Mouse (Mus musculus) thymus, postnatal 4 days (tissue): ENCODE results near the gene Slc7a15.
"Not testable (repeated sequence)": the region's sequence is repeated elsewhere in the genome, so short reads cannot be mapped to it uniquely, and the experiment has no call there.

Experiments
- DNase-seq: peaks from one replicate; pipeline ENCODE4 v3.0.0; 2021

The Slc7a15 gene

GRCm38 (mm10) chr12:8598966-8599365 is at the start of gene Slc7a15:
Slc7a15 (minus strand) TSS chr12:8599066.
- DNase-seq, result not testable (repeated sequence)

- not testable (repeated sequence) for DNase-seq
Observed at GRCm38 (mm10) chr12:8648211-8648610, 49.3 kb upstream of the Slc7a15 start.

- DNase-seq, result no peak
Observed at GRCm38 (mm10) chr12:8641425-8641735, 42.5 kb upstream of the Slc7a15 start.

- peak; percentile 99 for DNase-seq
Observed at GRCm38 (mm10) chr12:8640711-8641424, 42.0 kb upstream of the Slc7a15 start.

DNA sequence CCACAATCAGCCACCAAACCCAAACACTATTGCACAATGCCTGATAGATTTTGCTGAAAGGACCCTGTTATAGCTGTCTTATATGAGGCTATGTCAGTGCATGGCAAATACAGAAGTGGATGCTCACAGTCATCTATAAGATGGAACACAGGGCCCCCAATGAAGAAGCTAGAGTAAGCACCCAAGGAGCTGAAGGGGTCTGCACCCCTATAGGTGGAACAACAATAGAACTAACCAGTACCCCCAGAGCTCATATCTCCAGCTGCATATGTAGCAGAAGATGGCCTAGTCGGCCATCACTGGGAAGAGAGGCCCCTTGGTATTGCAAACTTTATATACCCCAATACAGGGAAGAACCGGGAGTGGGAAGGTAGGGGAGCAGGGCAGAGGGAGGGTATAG is 41.3 kb upstream of the Slc7a15 start:
- DNase-seq, result not testable (repeated sequence)

- peak; percentile 93 for DNase-seq
Observed at GRCm38 (mm10) chr12:8638411-8639087, 39.7 kb upstream of the Slc7a15 start.

GRCm38 (mm10) chr12:8636945-8637344 is 38.1 kb upstream of the Slc7a15 start:
- DNase-seq, result no peak

DNA sequence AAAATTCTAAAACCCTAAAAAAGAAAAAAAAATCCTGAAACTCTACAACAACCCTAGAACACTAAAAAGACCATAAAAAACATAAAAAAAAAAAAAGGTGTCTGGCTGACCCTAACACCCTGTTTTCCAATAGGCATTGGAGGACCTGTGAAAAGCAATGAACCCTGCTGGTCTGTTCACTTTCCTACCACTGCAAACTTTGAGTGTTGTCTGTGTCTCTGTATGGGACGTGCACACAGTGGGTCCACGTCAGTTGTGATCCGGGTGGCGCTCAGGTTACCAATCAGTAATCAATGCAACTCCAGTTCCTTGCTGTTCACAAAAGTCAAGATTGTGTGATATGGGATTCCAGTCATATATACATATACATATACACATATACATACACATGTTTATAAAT is 36.7 kb upstream of the Slc7a15 start:
- no peak for DNase-seq

DNA sequence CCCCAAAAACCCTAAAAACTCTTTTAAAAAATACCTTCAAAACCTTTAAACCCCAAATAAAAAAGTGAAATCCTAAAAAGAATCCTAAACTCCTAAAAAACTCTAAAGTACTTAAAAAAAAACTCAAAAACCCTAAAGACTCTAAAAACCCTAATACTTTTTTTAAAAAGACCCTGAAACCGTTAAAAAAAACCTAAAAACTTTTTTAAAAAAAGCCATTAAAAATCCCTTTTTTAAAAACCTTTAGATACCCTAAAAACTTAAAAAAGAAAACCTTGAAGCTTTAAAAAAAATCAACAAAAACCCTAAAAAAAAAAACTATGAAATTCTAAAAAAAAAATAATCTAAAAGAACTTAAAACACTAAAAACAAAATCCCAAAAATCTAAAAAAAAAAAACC is 35.4 kb upstream of the Slc7a15 start:
- DNase-seq, result no peak

GRCm38 (mm10) chr12:8632737-8633365 is 34.0 kb upstream of the Slc7a15 start:
- no peak for DNase-seq

- no peak for DNase-seq
Observed at GRCm38 (mm10) chr12:8631691-8632090, 32.8 kb upstream of the Slc7a15 start.

DNA sequence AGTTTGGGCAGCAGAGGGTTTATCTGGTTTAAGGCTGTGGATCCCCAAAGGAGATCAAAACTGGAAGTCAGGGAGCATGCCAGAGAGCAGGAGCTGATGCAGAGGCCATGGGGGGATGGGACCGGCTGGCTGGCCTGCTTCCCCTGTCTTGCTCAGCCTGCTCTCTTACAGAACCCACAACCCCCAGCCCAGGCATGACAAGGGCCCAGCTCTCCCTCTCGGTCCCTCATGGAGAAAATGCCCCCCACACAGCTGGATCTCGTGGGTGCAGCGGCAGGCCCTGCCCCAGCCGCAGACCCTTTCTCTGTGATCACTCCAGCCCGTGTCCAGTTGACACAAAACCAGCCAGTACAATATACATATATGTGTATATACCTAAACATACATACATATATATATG is 30.7 kb upstream of the Slc7a15 start:
- DNase-seq, result no peak

DNA sequence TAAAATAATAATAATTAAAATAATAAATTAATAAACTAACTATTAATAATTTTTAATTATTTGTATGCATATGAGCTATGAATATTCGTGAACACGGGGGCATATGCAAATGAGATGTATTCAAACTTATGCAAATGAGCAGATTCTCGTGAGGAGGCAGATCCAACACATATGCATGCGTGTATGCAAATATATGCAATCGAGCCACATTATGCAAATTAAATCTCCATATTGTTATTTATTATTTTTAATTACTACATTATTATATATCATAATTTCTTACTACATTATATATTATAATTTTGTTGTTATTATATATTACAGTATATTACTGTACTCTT is 21.8 kb upstream of the Slc7a15 start:
- no peak for DNase-seq

DNA sequence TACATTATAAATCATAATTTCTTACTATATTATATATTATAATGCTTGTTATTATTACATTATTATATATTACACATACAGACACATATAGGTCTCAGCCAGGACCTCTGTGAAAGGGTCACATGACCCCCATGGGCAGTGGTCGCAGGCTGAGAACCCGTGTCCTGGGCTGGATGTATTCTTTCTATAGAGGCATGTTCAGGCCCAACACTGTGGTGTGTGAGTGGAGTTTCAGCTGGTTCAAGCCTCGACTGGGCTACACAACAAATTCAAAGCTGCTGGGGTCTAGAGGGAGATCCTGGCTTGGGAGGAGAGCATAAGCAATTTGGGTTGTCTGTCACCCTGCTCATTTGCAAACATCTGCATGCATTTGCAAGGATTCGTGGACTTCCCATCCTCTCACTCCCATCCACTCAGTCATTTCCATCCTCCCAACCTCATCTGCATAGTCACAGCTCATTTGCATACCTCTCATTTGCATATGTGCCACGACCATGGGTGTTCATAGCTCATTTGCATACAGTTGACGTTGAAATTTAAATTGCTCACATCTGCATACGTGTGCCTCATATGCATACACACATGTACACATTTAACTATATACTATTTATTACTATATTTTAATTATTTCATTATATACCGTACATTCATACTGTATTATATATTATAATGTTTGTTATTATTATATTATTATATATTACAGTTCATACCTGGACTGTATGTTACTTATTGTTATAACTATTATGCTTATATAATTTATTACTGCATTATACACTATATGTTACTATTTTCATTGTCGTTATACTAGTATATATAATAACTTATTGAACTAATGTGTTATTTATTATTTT is 21.2 kb upstream of the Slc7a15 start:
- DNase-seq, result no peak

DNA sequence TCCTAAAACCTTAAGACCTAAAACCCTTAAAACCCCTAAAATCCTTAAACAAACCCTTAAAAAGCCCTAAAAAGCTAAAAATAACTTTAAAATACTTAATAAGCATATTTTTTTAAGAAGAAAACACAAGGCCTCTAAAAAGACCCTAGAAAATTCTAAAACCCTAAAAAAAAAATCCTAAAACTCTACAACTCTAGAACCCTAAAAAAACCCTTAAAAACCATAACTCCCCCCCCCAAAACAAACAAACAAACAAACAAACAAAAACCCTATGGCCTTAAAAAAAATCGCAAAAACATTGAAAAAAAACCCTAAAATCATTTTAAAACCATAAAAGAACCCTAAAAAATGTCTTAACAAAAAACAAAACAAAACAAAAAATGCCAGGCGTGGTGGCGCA is 19.4 kb upstream of the Slc7a15 start:
- DNase-seq, result no peak

GRCm38 (mm10) chr12:8609070-8609469 is 10.2 kb upstream of the Slc7a15 start:
- no peak for DNase-seq

GRCm38 (mm10) chr12:8595611-8596010 is 3.3 kb downstream of the Slc7a15 start:
- no peak for DNase-seq

DNA sequence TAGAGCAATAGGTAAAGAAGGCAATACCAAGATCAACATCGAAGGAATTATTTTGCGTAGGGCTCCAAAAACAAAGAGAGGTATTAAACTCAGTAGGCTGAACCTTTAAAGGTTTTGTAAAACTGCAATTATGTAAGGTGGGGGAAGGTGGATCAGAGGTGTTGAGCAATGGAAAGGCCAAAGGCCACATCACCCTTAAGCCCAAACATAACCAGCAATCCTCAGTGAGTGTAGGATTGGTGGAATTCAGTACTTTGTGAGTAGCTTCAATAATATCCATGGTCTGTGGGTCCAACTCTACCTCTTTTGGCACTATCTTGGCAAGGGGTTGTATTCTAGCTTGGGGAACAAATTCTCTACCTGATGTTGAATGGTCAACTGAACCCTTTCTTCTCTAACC is 7.5 kb downstream of the Slc7a15 start:
- not testable (repeated sequence) for DNase-seq

DNA sequence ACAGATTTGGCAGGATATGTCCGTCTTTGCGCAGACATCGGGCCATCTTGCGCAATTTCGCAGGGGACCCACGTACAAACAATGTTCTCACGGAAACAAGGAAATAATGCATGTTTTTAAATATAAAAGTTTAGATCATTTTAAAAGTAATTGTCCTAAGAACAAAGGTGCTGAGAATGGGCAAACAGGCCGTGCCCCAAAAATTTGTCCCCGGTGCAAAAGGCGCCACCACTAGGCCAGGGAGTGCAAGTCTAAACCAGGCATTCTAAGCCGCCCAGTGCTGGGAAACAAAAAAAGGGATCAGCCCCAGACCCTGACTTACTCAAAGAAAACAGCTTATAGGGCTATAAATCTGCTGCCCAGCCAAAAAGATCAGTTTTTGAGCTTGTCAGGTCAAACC is 25.5 kb downstream of the Slc7a15 start:
- DNase-seq, result no peak

DNA sequence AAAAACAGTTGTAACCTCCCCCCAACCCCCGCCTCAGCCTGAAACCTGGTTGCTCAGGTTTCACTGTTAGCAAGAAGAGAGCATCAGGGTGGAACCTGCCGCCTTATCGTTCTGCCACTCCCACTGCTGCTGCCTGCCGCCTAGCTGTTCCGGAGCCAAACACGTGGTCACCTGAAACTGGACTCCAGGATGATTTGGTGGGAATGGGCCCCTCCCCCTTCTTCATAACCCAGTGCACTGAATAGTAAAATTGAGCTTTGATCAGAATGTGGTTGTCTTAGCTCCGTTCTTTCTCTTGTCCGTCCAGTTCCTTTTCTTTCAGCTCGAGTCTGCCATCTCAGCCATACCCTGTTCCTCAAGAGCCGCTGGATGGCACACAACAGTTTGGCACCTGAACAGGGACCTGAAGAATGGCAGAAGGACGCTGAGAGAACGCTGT is 26.9 kb downstream of the Slc7a15 start:
- DNase-seq, result not testable (repeated sequence)

DNA sequence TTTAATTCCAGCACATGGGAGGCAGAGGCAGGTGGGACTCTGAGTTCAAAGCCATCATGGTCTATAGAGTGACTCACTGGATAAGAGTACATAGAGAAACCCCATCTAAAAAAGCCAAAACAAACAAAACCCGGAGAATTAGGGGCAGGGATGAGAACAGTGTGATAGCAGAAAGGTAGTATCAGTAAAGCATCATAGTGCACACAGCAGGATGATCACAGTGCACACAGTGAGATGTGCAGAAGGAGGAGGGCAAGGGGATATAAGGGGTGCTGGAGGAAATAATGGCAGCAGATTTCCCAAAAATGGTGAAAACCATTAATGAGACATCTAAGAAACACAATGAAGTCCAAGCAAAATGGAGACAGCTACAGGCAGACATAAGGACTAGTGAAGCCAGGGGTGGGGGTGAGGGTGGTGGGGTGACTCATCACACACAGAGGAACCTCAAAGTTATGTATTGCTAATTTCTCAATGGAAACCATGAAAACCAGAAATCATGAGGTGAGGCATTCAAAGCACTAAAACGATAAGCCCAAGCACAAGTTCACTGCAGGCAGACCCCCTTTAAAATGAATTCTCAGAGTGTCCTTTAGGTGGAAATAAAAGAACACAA is 27.5 kb downstream of the Slc7a15 start:
- DNase-seq, result not testable (repeated sequence)

GRCm38 (mm10) chr12:8562213-8562612 is 36.7 kb downstream of the Slc7a15 start:
- not testable (repeated sequence) for DNase-seq

DNA sequence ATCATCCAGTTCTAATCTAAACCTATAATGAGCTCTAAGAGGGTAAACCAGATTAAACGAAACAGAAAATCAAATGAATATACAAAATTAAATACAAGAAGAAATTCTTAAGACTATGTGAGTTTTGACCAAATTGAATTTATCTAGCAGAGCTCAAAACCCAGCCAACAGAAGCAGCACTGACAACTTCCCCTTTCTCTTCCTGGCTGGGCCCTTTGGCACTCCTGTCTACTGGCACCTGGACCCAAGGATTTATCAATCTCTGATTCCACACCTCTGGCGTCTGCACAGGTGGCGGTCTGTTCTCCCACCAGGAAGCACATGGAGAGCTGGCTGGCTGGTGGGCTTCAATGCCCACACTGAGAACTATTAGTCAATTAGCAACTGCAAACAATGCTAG is 39.0 kb downstream of the Slc7a15 start:
- not testable (repeated sequence) for DNase-seq
